Mouse (Mus musculus): ENCODE data around the gene Arpin. TPM values are rescaled to one million over a fixed set of nuclear protein-coding genes. Genes with fewer than 3 reads are reported as not detected.

Arpin gene
- polyA plus RNA-seq, 1 experiment: not detected

DNA sequence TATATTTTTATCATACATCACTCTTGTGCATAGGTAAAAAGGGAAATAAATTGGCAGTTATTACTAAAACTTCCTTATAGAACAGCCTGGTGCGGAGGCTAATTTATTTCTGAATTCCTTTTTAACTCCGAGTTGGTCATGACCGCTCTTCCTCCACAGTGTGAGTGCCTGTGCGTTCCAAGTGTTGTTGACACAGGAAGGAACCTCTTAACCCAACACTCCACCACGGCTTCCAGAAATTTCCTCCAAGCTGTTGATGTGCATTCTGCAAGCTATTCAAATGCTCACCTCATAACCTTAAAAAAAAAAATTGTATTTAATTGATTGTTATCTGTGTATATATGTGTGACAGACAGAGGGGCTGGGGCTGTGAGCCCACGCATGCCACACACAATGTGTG, 15.1 kb upstream of the Arpin start:
- no peak overlapping the region for H3K4me3 ChIP-seq (ENCODE audit: insufficient read depth, low read depth, low read length)
- 72% methylated on average over 6 of the region's 6 CpGs for WGBS
- no peak overlapping the region for H3K27ac ChIP-seq (ENCODE audit: insufficient read depth, low read depth, low read length)
- TF ChIP-seq POLR2A (IDR thresholded peaks at IDR 0.05; ENCODE audit: insufficient read depth, low read depth, low read length) (no peak), CTCF (IDR thresholded peaks at IDR 0.05; ENCODE audit: insufficient read depth, low read depth, low read length) (no peak)
- H3K4me1 ChIP-seq (ENCODE audit: control insufficient read depth, insufficient read depth, low read length): no peaks in the 10 kb centered on the region

- TF ChIP-seq CTCF (IDR thresholded peaks at IDR 0.05; ENCODE audit: insufficient read depth, low read depth, low read length): no peak
- no peak for TF ChIP-seq POLR2A (IDR thresholded peaks at IDR 0.05; ENCODE audit: insufficient read depth, low read depth, low read length)
- 7% methylated on average over 19 of the region's 19 CpGs for WGBS
- Histone ChIP-seq H3K4me1 (ENCODE audit: control insufficient read depth, insufficient read depth, low read length) (peaks cover 3% of the 10 kb centered on the region), H3K4me3 (ENCODE audit: insufficient read depth, low read depth, low read length) (peak overlapping the region; percentile 59), H3K27ac (ENCODE audit: insufficient read depth, low read depth, low read length) (peak overlapping the region; percentile 66)
Observed at GRCm38 (mm10) chr7:79935511-79936205, 499 bp upstream of the Arpin start.

DNA sequence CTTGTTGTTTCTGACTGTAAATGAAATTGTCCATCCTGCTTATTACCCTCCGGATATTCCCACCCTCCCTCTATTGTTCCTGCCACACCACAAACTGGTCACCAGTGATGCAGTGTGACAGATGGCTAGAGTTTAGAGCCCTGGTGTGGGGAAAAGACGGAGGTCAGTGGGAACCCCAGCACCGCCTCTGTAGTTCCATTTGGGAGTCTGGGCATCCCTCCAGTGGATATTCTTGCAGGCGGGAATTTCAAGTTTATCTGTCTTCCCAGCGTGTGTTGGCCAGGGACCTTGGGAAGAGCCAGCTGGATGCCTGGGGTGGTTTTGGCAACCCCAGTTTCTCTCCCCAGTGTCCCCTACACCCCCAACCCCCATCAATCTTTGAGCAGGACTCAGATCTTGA, 698 bp downstream of the Arpin start:
- TF ChIP-seq CTCF (IDR thresholded peaks at IDR 0.05; ENCODE audit: insufficient read depth, low read depth, low read length): no peak
- TF ChIP-seq POLR2A (IDR thresholded peaks at IDR 0.05; ENCODE audit: insufficient read depth, low read depth, low read length): no peak
- 38% methylated on average over 5 of the region's 5 CpGs for WGBS
- no peak overlapping the region for H3K27ac ChIP-seq (ENCODE audit: insufficient read depth, low read depth, low read length)
- H3K4me3 ChIP-seq (ENCODE audit: insufficient read depth, low read depth, low read length): peak overlapping the region; percentile 59
- H3K4me1 ChIP-seq (ENCODE audit: control insufficient read depth, insufficient read depth, low read length): peaks cover 3% of the 10 kb centered on the region

GRCm38 (mm10) chr7:79928516-79929052, 6.6 kb downstream of the Arpin start:
- TF ChIP-seq POLR2A (IDR thresholded peaks at IDR 0.05; ENCODE audit: insufficient read depth, low read depth, low read length) (no peak), CTCF (IDR thresholded peaks at IDR 0.05; ENCODE audit: insufficient read depth, low read depth, low read length) (no peak)
- WGBS: 57% methylated on average over 2 of the region's 2 CpGs
- Histone ChIP-seq H3K27ac (ENCODE audit: insufficient read depth, low read depth, low read length) (no peak overlapping the region), H3K4me3 (ENCODE audit: insufficient read depth, low read depth, low read length) (no peak overlapping the region), H3K4me1 (ENCODE audit: control insufficient read depth, insufficient read depth, low read length) (peaks cover 5% of the 10 kb centered on the region; the same call in 1 of the 2 replicates)

GRCm38 (mm10) chr7:79920344-79920983, 14.7 kb downstream of the Arpin start, which contains the start of gene Ap3s2:
TSS of gene Ap3s2 (minus strand) at chr7:79920649.
- TF ChIP-seq POLR2A (IDR thresholded peaks at IDR 0.05; ENCODE audit: insufficient read depth, low read depth, low read length) (peak; percentile 53), CTCF (IDR thresholded peaks at IDR 0.05; ENCODE audit: insufficient read depth, low read depth, low read length) (no peak)
- Histone ChIP-seq H3K4me3 (ENCODE audit: insufficient read depth, low read depth, low read length) (peak within 1 kb of the TSS; percentile 59), H3K27ac (ENCODE audit: insufficient read depth, low read depth, low read length) (peak within 1 kb of the TSS; percentile 66), H3K4me1 (ENCODE audit: control insufficient read depth, insufficient read depth, low read length) (peaks cover 3% of the 10 kb centered on the region; the same call in 1 of the 2 replicates)
- under 1% methylated on average over 34 of the region's 34 CpGs for WGBS

- no peak overlapping the region for H3K4me3 ChIP-seq (ENCODE audit: insufficient read depth, low read depth, low read length)
- no peak overlapping the region for H3K27ac ChIP-seq (ENCODE audit: insufficient read depth, low read depth, low read length)
- no peaks in the 10 kb centered on the region for H3K4me1 ChIP-seq (ENCODE audit: control insufficient read depth, insufficient read depth, low read length)
- 57% methylated on average over 3 of the region's 3 CpGs for WGBS
- TF ChIP-seq CTCF (IDR thresholded peaks at IDR 0.05; ENCODE audit: insufficient read depth, low read depth, low read length) (no peak), POLR2A (IDR thresholded peaks at IDR 0.05; ENCODE audit: insufficient read depth, low read depth, low read length) (no peak)
Observed at GRCm38 (mm10) chr7:79914556-79914955, 20.6 kb downstream of the Arpin start.

- H3K27ac ChIP-seq (ENCODE audit: insufficient read depth, low read depth, low read length): no peak overlapping the region
- no peaks in the 10 kb centered on the region for H3K4me1 ChIP-seq (ENCODE audit: control insufficient read depth, insufficient read depth, low read length)
- no peak overlapping the region for H3K4me3 ChIP-seq (ENCODE audit: insufficient read depth, low read depth, low read length)
- 55% methylated on average over 2 of the region's 2 CpGs for WGBS
- no peak for TF ChIP-seq CTCF (IDR thresholded peaks at IDR 0.05; ENCODE audit: insufficient read depth, low read depth, low read length)
- no peak for TF ChIP-seq POLR2A (IDR thresholded peaks at IDR 0.05; ENCODE audit: insufficient read depth, low read depth, low read length)
Observed at GRCm38 (mm10) chr7:79907356-79907755, 27.8 kb downstream of the Arpin start.

GRCm38 (mm10) chr7:79906914-79907313, 28.2 kb downstream of the Arpin start:
- no peak for TF ChIP-seq CTCF (IDR thresholded peaks at IDR 0.05; ENCODE audit: insufficient read depth, low read depth, low read length)
- no peak for TF ChIP-seq POLR2A (IDR thresholded peaks at IDR 0.05; ENCODE audit: insufficient read depth, low read depth, low read length)
- WGBS: 80% methylated on average over 3 of the region's 3 CpGs
- no peak overlapping the region for H3K4me3 ChIP-seq (ENCODE audit: insufficient read depth, low read depth, low read length)
- H3K27ac ChIP-seq (ENCODE audit: insufficient read depth, low read depth, low read length): no peak overlapping the region
- no peaks in the 10 kb centered on the region for H3K4me1 ChIP-seq (ENCODE audit: control insufficient read depth, insufficient read depth, low read length)

- 97% methylated on average over 4 of the region's 4 CpGs for WGBS
- H3K27ac ChIP-seq (ENCODE audit: insufficient read depth, low read depth, low read length): no peak overlapping the region
- no peak overlapping the region for H3K4me3 ChIP-seq (ENCODE audit: insufficient read depth, low read depth, low read length)
- no peak for TF ChIP-seq CTCF (IDR thresholded peaks at IDR 0.05; ENCODE audit: insufficient read depth, low read depth, low read length)
- TF ChIP-seq POLR2A (IDR thresholded peaks at IDR 0.05; ENCODE audit: insufficient read depth, low read depth, low read length): no peak
- no peaks in the 10 kb centered on the region for H3K4me1 ChIP-seq (ENCODE audit: control insufficient read depth, insufficient read depth, low read length)
Observed at GRCm38 (mm10) chr7:79905193-79905592, 30.0 kb downstream of the Arpin start.
